Mouse (Mus musculus) spleen, postnatal 4 days (tissue): Measurements from ENCODE around the gene Fam151a.
"Not testable (repeated sequence)": the region's sequence is repeated elsewhere in the genome, so short reads cannot be mapped to it uniquely, and the experiment has no call there.

Experiments used
- DNase-seq, 2 experiments: peaks; one replicate each; pipeline ENCODE4 v3.0.0; 2022; ENCODE audit warnings: low spot score in 2 of 2

Gene Fam151a

DNA sequence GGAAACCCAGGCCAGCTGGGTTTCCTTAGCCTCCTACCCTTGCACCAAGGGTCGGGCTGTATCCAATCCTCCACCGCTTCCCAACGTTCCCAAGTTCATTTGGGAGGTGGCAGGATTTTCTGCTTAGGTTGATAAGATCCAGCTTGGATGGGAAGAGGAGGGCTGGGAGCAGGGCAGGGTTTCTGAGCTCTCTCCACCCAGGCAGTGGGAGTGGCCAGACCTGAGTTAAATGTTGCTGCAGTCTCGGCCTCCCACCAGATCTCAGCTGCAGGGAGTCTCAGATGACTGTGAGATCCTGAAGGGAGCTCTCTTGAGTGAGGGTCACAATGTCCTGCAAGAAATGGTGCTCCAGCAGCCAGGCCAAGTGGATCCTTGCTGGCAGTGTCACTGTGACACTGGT is at the start of gene Fam151a:
Gene Fam151a (plus strand): TSS at position 254 of the 400 bp plus-strand sequence.
- DNase-seq = no peak

DNA sequence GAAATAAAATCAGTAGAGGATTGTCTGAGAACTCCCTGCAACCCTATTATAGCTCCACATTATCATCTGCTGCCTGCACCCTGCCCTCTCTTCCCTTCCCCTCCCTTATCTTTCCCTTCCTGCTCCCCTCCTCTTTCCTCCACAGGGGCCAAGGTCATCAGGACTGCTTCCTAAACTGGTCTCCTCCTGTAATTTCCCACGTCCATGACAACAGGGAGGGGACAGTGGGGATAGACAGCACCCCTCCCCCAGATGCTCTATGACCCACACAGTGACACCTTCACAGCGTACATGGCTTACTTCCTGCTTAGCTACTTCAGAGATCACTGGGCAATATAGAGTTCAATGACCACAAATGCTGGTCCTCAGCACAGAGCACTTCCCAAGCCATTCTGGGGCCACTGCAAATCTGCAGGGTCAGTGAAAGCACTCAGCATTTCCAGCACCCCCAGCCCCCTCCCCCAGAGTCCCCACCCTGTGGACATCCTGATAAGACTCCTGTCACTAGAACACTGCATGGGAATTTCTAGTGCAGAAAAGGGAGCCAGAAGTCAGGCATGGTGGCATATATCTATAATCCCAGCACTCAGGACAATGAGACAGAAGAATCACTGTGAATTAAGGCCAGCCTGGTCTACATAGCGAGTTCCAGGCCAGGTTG is 44.9 kb upstream of the Fam151a start:
- DNase-seq = no peak

DNA sequence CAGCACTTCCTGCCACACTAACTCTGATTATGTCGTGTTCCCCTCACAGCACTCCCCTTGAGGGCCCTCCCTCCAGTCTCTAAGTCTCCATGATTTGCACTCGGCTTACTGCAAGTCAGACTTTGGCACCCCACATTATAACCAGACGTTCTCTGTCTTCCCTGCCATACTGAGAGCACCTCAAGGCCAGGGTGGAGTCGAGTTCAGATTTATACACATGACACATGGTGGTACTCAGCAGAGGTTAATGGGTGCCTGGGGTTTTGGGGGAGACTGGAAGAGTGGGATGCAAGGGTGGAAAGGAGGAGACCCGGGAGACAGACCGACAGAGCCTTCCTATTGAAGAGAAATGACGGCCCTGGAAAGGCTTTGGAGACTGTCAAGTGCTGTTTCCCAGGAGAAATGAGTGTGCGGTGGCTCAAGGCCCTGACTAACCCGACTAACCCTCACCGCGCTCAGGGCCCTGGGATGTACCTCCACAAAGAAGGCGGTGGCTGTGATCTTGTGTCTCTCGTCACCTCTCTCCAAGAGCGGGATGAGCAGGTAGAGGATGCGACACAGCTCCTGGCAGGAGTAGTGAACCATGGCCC is 39.8 kb upstream of the Fam151a start:
- no peak for DNase-seq

DNA sequence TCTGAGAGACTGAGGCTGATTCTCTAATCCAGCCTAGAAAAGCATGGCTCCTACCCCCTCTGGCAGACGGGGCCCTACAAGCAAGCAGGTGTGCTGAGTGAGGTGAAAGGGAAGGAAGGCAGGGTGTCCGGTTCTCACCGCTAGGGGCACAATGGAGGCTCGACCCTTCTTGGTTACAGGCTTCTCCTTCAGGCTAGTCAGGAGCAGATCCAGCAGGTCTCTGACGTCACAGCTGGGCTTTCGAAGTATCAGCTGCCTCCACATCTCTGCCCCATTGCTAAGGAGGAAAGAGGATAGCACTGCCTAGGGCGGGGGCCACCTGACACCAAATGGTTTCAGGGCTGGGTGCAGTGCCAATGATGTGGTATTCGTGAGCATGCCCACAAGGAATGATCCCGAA is 33.7 kb upstream of the Fam151a start:
- no peak for DNase-seq

DNA sequence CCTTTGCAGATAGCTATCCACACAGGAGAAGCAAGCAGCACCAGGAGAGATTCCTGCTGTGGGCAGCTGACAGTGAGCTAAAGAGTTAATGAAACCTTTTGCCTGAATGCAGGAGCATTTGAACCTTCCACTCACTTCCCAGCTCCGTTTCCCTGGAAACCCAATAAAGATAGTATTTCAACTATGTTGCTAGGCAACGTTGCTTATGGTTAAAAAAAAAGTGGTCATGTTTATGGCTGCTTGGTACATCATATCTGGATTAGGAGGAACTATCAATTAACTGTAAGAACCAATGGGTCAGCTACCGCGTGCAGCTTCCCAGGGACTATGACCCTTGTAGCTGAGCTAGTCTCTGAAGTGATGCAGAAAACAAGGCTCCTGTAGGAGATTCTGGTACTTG is 32.9 kb upstream of the Fam151a start:
- DNase-seq = no peak

DNA sequence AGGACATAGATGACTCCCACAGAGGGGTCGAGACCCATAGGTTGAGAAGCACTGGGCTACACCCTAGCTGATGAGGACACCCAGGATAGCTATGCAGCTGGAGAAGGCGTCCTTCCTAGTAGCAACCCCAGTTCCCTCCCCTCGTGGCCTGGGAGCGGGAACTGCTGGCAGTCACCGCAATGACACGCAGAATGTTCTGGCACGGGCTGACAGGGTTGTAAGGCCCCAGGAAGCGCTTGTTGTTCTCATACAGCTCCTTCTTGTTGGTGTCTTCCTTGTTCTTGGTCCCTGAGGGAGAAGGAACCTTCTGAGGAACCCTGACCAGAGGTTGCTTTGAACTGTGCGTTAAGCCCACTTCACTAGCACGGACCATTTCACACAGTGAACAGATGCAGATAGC is 29.7 kb upstream of the Fam151a start:
- DNase-seq = no peak

DNA sequence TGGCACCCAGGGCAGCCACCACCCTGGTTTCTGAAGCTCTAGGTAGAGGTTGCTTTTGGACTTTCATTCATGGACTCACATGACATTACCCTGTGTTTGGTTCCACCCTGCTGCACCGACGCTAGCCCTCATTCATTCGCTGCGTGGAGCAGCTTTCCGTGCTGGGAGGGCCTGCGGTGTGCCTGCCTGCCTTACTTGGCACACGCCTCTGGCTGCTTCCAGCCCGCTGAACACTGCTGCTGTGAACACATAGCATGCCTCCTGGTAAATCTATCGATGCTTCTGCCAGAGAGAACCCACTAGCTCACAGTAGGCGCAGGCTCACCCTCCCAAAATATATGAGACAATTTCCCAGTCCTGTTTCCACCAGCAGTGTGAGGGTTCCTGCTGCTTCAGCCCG is 29.3 kb upstream of the Fam151a start:
- no peak for DNase-seq

DNA sequence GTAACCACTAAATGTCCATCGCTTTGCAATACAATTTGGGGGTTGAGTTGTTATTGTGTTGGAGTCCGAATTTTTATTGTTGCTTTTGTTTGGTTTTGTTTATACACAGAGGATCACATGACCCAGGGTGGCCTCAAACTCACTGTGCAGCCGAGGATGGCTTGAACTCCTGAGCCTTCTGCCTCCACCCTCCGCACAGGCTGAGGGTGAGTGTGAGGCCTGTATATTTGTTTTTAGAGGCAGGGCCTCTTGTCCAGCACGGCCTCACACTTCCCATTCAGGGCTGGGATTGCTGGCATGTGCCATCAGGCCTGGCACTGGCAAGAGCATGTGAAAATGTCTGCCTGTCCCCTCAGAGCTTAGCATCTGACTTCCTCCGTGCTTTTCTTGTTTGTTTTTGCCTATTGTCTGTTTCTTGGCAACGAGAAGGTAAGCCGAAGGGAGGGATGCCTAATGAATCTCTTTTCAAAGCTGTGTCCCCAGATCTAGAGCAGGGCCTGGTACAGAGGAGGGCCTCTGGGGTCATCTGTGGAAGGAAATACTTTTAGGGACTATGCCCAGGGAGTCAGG is 28.5 kb upstream of the Fam151a start:
- no peak for DNase-seq

DNA sequence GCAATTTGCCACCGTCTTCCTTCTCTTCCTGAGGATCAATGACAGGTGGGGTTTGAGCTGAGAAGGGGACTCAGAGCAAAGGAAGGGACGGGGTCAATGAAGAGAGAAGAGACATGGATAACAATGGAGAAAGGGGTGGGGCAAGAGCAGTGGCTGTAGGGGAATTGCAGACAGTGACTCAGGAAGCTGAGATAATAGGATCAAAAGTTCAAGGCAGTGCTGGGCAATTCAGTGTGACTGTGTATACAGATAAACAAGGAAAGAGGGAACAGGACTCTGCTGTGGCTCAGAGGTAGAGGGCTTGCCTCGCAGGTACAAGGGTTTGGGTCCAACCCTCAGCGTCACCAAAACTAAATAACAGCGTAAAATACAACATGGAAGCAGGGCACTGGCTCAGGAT is 25.7 kb upstream of the Fam151a start:
- DNase-seq = no peak

DNA sequence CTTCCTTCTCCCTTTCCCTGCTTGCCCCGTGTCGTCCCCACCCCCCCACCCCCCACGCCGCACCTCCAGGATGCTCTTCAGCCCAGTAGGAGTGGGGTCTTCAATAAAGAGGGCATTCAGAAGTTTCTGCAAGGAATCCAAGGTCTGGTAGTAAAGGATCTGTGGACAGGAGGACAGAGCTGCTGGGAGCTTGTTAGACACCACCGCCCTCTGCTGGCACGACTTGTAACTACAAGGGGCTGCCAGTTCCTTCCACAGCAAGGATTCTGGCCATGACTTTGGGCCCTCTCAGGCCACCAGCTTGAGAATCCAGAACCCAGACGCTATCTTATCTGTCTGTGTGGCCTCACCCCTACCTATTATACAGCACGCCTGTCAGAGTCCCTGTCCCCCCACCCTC is 25.3 kb upstream of the Fam151a start:
- DNase-seq = peak; percentile 71 to 92

DNA sequence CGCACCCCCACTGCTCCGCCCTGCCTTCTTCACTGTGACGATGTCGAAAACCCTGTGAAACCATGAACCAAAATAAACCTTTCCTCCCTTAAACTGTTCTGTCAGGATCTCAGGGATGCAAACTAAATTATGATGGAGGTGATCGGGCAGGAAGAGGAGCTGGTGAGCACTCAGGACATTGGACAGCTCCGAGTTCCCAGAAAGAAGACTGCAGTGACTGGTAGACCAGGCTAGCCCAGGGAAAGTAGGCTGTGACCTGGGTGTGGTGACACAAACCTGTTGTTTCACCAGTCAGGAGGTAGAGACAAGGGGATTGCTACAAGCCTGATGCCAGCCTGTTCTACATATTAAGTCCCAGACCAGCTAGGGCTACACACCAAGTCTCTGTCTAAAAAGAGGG is 20.1 kb upstream of the Fam151a start:
- DNase-seq = no peak

DNA sequence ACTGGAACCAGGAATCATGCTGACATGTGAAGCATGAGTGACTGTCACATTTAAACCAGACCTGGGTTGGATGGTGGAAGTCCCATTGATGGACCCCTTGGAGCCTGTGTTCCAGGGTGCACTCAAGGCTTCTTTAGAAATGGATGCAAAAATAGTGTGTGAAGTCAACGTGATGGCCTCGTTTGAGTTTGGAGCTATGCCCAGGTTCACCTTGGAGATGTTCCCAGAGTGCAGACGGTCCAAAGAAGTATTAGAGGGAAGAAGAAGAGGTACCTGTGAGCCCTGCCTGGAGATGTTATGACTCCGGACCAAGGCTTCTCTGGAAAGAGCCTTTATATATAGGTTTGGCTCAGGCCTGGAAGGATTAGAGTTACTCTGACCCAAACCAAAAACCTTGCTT is 13.1 kb upstream of the Fam151a start:
- DNase-seq = no peak

DNA sequence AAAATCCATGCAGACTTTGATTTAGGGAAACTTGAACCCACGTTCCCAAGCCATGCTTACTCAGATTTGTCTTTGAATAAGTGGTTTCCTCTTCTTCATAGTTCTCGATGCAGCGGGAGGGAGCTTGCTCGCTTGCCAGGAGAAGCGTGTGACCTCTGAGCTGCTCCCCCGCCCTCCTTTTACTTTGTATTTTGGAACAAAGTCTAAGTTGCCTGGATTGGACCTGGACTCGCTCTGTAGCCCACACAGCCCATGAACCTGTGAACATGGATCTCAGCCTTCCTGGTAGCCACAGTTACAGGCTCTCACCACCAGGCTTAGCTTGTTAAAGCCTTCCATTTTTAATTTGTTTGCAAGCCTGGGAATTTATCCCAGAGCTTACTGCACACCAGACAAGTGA is 2.9 kb upstream of the Fam151a start, which contains the start of gene Mroh7:
Gene Mroh7 (minus strand): TSS at position 112 of the 400 bp plus-strand sequence.
- DNase-seq = no peak

DNA sequence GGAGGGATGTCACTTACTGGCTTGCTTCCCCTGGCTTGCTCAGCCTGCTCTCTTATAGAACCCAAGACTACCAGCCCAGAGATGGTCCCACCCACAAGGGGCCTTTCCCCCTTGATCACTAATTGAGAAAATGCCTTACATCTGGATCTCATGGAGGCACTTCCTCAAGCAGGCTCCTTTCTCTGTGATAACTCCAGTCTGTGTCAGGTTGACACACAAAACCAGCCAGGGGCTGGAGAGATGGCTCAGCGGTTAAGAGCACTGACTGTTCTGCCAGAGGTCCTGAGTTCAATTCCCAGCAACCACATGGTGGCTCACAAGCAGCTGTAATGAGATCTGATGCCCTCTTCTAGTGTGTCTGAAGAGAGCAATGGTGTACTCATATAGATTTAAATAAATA is 3.2 kb downstream of the Fam151a start:
- DNase-seq = not testable (repeated sequence)

DNA sequence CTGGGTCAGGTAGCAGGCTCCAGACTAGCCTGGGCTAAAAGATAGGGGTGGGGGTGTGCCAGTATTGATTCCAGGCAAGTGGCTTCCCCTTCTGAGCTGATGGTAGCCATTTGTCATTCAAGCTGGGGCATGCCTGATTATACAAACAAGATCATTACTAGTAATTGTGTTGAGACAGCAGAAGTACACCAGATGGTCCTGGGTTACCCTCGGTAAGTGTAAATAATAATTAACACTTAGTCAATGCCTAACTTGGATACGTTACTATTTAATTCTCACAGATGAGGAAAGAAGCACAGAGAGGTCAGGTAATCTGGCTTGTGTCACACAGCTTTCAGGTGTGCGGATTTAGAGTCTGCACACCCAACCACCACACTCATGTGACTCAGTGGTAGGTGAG is 4.2 kb downstream of the Fam151a start:
- no peak for DNase-seq

DNA sequence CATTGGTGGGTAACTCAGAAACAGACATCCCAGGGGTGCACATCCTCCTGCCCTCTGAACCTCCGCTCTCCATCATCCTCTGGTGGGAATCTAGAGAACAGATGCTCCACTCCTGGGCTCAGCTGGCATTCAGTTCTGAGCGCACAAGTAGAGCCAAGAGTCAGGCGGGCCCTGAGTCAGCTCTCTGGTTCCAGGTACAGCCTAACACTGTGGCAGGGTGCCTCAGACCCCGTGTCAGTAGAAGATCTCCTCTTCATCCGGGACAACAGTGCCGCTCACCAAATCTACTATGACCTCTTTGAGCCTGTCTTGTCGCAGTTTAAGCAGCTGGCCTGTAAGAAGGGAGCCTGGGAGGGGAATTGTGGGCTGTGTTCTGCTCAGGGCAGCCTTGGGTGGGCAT is 12.2 kb downstream of the Fam151a start:
- no peak for DNase-seq

DNA sequence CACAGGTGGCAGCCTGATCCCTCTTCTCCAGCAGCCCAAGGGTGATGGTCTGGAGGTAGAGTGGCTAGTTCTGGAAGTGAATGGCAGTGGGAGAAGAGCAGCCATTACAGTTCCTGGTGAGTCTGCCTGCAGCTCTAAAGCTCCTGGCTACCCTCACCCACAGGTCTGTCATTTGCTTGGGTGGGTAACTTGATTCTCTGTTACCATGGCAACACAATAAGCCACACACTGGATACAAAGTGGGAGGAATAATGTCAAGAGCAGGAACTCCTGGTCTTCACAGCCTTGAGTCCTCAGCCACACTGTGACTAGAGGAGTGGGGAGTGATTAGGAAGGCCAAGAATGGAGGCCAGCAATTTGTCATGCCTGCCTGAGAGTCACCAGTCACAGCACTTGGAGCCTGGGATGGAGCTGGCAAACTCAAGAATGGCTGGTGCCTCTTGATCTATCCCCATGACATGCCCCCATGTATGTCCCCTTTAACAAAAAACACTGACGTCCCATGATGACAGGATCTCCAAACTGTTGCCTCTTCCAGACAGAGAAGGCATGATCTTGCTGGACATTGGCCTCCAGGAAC is 13.4 kb downstream of the Fam151a start:
- no peak for DNase-seq

DNA sequence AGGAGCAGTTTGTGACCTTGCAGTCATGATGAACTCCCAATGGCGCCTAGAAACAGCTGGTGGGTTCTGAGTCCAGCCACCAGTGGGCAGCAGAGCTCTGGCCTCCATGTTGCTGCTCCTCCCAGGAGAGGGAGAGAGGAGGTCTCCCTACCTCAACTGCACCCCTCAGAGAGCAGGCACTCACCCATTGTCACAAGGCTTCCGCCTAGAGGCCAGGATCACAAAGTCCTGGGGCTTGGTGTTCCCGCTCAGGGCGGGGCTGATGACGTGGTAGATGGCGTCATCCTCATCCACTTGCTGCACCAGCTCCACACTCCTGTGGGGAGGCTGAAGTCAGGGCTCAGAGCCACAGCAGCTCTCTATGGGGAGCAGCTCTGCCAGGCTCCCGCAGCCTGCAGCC is 16.0 kb downstream of the Fam151a start:
- DNase-seq = peak; percentile 38 to 71

DNA sequence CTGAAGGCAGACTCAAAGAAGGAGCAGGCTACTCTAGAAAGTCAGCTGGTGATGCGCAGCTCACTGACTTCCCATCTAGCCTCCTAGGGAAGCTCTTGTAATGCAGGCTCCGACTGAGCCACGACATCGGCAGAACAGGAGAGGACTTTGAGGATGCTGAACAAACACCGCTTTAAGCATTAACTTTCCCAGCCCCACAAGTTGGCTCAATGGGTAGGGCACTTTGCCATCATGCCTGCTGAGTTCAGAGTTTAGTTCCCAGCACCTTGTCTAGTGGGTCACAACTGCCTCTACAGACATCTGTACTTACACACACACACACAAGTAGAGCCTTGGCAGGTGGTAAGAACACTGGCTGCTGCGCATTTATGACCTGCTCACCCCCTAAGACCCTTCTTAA is 18.0 kb downstream of the Fam151a start:
- DNase-seq = no peak

DNA sequence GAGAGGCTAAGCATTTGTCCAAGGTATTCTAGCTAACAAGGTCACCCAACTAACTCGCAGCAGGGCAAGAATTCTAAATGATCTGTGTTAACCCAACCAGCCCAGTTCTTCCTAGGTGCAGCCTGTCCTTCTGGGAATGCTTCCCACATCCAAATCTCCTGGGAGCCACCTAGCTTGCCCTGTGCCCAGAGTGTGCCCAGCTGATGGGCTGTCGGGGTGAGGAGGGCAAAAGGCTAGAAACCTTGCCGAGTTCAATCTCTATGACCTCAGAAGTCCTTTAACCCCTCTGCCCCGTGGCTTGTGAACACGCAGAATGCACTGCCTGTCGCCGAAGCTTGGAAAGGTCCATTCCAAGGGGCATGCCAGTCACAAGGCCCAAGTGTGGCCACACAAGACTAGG is 30.5 kb downstream of the Fam151a start:
- no peak for DNase-seq

DNA sequence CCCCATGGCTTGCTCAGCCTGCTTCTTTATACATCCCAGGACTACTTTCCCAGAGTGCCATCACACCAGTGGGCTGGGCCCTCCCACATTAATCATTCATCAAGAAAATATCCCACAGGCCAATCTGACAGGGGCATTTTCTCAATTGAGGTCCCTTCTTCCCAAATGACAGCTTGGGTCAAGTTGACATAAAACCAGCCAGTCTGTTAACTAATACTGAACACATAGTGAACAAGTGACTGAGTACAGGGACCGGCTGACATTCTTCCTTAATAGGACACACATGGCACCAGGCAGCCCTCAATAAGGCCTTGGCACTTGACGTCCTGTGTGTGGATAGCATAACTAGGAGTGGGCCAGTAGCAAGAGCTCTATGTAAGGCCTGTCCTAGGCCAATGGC is 35.6 kb downstream of the Fam151a start:
- DNase-seq = no peak

DNA sequence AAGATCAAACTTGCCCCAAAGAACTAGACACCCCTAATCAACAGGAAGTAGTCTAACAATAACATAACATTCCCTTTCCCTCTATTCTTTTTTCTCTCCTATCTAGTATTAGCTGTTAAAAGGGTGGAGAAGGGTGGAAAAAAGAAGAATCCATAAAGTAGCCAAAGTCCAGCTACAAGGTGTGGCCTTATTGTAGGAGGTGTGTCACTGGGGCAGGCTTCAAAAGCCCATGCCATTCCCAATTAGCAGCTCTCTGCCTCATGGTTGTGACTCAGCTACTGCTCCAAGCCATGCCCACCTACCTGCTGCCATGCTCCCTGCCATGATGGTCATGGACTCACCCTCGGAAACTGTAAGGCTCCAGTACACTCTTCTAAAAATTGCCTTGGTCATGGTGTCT is 38.9 kb downstream of the Fam151a start:
- DNase-seq = no peak

DNA sequence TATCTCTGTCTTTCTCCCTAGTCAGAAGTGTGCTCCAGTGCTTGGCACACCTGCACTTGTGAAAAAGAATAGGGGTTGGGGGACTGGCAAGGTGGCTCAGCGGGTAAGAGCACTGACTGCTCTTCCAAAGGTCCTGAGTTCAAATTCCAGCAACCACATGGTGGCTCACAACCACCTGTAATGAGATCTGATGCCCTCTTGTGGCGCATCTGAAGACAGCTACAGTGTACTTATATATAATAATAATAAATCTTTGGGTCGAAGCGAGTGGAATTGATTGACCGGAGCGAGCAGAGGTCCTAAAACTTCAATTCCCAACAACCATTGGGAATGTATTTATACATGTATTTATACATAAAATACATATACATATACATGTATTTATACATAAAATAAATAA is 42.1 kb downstream of the Fam151a start:
- not testable (repeated sequence) for DNase-seq
